Mouse (Mus musculus): ENCODE results near the gene Gpr84. TPM values are rescaled to one million over a fixed set of nuclear protein-coding genes. Genes with fewer than 3 reads are reported as not detected.
A peak's percentile ranks its signal among the peaks of the same experiment; 100 is the strongest.
"Not testable (repeated sequence)": the region's sequence is repeated elsewhere in the genome, so short reads cannot be mapped to it uniquely, and the experiment has no call there.

The Gpr84 gene
- total RNA-seq, 2 experiments from 2014 or later = not detected

GRCm38 (mm10) chr15:103285778-103286417 is 24.5 kb downstream of the Gpr84 start:
- DNase-seq = peak; percentile 79

- no peak for DNase-seq
Measured at GRCm38 (mm10) chr15:103284647-103285046, 25.8 kb downstream of the Gpr84 start.

GRCm38 (mm10) chr15:103284066-103284465 is 26.3 kb downstream of the Gpr84 start:
- peak; percentile 68 for DNase-seq

- DNase-seq = no peak
Measured at GRCm38 (mm10) chr15:103281465-103282205, 28.8 kb downstream of the Gpr84 start.

- DNase-seq = peak; percentile 52
Measured at GRCm38 (mm10) chr15:103280817-103281464, 29.5 kb downstream of the Gpr84 start.

- DNase-seq = peak; percentile 42
Measured at GRCm38 (mm10) chr15:103279750-103280149, 30.7 kb downstream of the Gpr84 start.

- DNase-seq = no peak
Measured at GRCm38 (mm10) chr15:103277949-103278348, 32.5 kb downstream of the Gpr84 start.

GRCm38 (mm10) chr15:103275943-103276342 is 34.5 kb downstream of the Gpr84 start:
- DNase-seq = not testable (repeated sequence)

GRCm38 (mm10) chr15:103272419-103273279 is 37.8 kb downstream of the Gpr84 start, which contains the start of gene Copz1:
Gene Copz1, plus strand, starts transcription at chr15:103272714.
- peak; percentile 95 for DNase-seq

GRCm38 (mm10) chr15:103268903-103269302 is 41.5 kb downstream of the Gpr84 start:
- DNase-seq = no peak

- no peak for DNase-seq
Measured at GRCm38 (mm10) chr15:103264794-103265193, 45.6 kb downstream of the Gpr84 start.

GRCm38 (mm10) chr15:103259989-103260388 is 50.4 kb downstream of the Gpr84 start:
- no peak for DNase-seq

- DNase-seq = no peak
Measured at GRCm38 (mm10) chr15:103259162-103259561, 51.2 kb downstream of the Gpr84 start.

Small RNA genes lying within 50 kb of the gene (microRNA-seq; reads per million reads assigned to microRNA genes)
- gene Mir148b (147 to 248 reads per million in 2 experiments), gene Mir6963 (1.4 to 2.1 reads per million in 2 experiments)

Other genes starting within 250 kb of the Gpr84 start
- 10 to 100 TPM; 12.7 to 14.1 TPM for gene Smug1, start 143.5 kb downstream of the Gpr84 start, total RNA-seq (2021)
- gene Cbx5, start 70.8 kb downstream of the Gpr84 start, total RNA-seq (2021) = 100 to 1,000 TPM; 146 TPM
- 100 to 1,000 TPM; 408 to 415 TPM for gene Hnrnpa1, start 70.2 kb downstream of the Gpr84 start, total RNA-seq (2021)
- gene Nfe2, start 52.2 kb downstream of the Gpr84 start, total RNA-seq (2021) = 1 to 10 TPM; 1.0 to 1.1 TPM
- 10 to 100 TPM; 88.7 to 91.2 TPM for gene Copz1, start 37.9 kb downstream of the Gpr84 start, total RNA-seq (2021)
- 10 to 100 TPM; 21.9 to 22.0 TPM for gene Zfp385a, start 29.5 kb upstream of the Gpr84 start, total RNA-seq (2021)
- 100 to 1,000 TPM; 120 to 121 TPM for gene Itga5, start 56.2 kb upstream of the Gpr84 start, total RNA-seq (2021)
- 1 to 10 TPM; 1.3 to 1.8 TPM for gene Gtsf1, start 119.9 kb upstream of the Gpr84 start, total RNA-seq (2021)
- not detected for gene Gtsf2, start 137.9 kb upstream of the Gpr84 start, total RNA-seq (2021)
- gene Nckap1l, start 143.2 kb upstream of the Gpr84 start, total RNA-seq (2021) = 1 to 10 TPM; 2.7 to 3.4 TPM
- gene Pde1b, start 192.4 kb upstream of the Gpr84 start, total RNA-seq (2021) = 1 to 10 TPM; 1.8 to 2.2 TPM
- 10 to 100 TPM; 26.9 to 31.4 TPM for gene Ppp1r1a, start 227.4 kb upstream of the Gpr84 start, total RNA-seq (2021)

All from heart, postnatal 4 days (tissue).